Mouse (Mus musculus): ENCODE measurements around the gene Spta1. TPM values are rescaled to one million over a fixed set of nuclear protein-coding genes. Genes with fewer than 3 reads are reported as not detected.

The Spta1 gene
- total RNA-seq (2021): under 1 TPM; 0.39 to 0.83 TPM
- long read RNA-seq, experiment 1: 0 reads
- long read RNA-seq, experiment 2, partial matches to known transcripts: 0 of 1 reads
- long read RNA-seq, experiment 2, other reads (novel, unspliced or antisense): 1 of 1 reads

DNA sequence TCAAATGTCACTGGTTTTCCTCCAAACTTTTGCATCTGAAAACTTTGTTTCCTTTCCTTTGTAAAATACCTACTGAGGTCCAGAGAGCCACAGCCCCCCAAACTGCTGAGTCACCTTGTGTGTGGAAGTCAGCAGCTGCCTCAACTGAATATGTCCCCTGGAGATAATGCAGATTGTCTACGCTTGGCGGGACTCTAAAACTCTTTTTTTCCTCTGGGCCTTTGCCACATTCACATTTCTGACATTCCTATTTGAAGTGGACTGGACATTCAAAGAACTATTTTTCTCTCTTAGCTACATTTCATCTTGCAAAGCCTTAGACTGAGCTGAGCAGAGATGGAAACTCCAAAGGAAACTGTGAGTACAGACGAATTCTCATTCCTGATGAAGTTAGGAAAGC lies at the start of gene Spta1:
TSS of gene Spta1 (plus strand) at position 172 of the 400 bp plus-strand sequence.
- no peak for DNase-seq (ENCODE audit: low spot score in 2 of 2)

DNA sequence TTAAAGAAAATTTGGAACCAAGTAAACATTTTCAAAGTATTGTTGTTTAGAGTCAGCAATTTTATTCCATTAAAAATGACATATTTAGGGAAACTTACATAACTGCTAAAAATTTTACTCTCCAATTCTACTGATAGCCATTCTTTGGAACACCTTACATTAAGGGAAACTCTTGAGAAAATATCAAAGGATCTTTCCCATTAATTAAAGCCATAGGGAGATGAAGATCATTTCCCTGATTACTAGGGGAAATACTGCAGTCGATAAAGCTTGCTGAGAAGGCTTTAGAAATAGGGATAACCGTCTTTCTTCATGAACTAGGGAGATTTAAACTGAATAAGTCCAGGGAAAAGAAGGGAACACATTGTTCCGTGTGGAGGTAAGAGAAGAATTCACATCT lies 41.4 kb upstream of the Spta1 start, which contains the start of gene Olfr424:
TSS of gene Olfr424 (plus strand) at position 301 of the 400 bp plus-strand sequence.
- no peak for DNase-seq (ENCODE audit: low spot score in 2 of 2)

GRCm38 (mm10) chr1:174131999-174132398 lies 40.6 kb upstream of the Spta1 start:
- no peak for DNase-seq (ENCODE audit: low spot score in 2 of 2)

DNA sequence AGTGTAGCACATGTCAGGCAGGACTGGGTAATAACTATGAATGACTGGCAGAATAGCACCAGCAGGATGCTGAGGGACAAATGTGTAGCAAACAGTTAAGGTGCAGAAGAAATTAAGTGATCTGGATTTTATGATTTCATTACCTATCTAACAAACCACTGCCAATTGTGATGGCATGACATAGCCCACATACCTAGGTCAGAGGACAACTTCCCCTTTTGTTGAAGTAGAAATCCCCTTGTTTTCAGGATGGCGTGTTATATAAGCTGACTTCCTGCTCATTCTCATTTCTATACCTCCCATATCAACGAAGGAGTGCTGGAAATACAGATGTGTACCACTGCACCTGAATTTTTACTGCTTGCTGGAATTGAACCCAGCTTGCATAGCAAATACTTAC lies 31.2 kb upstream of the Spta1 start:
- DNase-seq (ENCODE audit: low spot score in 2 of 2): no peak

DNA sequence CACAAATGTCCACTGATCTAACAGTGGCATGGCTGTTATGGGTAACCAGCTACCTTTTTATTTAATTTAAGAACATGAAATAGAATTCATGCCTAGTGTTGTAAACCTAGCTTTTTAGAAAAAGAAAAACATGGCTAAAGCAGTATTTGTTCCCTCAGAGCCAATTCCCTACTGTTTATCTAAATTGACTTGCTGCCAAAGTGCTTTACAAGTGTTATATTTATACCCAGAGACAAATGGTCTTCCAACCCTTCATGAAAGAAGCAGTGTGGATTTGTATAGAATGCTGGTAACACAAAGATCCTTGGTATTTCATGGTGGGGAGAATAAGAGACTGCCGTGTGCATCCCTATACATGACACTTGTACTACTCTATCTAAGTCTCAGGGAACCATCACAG lies 25.9 kb upstream of the Spta1 start:
- DNase-seq (ENCODE audit: low spot score in 2 of 2): no peak

DNA sequence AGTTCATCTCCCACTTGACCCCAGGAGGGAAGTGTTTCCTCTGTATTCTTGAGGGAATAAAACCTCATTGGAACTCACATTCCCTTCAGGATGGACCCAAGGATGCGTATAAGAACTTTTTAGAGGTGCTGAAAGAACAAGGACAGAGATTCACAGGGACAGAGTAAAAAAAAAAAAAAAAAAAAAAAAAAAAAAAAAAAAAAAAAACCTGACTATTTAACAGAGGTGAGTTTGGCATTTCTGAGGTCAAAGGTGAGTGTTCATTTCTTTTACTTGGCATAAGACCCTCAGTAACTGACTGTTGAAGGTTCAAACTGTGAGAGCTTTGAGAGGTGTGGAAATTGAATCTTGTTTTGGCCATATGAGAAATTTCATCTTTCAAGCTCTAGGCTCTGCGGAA lies 23.3 kb upstream of the Spta1 start:
- no peak for DNase-seq (ENCODE audit: low spot score in 2 of 2)

- DNase-seq (ENCODE audit: low spot score in 2 of 2): no peak
Measured at GRCm38 (mm10) chr1:174155333-174155732, 17.2 kb upstream of the Spta1 start, which contains the start of gene Olfr420. Gene Olfr420, plus strand, starts transcription at chr1:174155633.

DNA sequence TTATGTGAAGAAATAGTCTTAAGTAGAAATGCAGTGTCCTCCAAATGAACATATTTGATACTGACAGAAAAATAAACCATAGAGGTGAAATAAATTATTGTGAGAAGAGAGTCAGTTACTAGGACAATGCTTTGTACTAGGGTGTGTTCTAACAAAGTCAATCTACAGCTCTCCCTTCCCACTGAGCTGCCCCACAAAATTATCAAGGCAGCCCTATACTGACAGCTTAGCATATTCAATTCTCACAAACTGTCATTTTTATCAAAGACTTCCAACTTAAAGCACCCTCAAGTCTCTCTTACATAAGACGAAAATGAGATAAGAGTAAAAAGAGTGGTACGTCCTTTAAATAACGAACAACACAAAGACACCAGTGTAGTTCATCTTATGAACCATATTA lies 15.0 kb upstream of the Spta1 start:
- DNase-seq (ENCODE audit: low spot score in 2 of 2): no peak

- no peak for DNase-seq (ENCODE audit: low spot score in 2 of 2)
Measured at GRCm38 (mm10) chr1:174158512-174158911, 14.1 kb upstream of the Spta1 start.

DNA sequence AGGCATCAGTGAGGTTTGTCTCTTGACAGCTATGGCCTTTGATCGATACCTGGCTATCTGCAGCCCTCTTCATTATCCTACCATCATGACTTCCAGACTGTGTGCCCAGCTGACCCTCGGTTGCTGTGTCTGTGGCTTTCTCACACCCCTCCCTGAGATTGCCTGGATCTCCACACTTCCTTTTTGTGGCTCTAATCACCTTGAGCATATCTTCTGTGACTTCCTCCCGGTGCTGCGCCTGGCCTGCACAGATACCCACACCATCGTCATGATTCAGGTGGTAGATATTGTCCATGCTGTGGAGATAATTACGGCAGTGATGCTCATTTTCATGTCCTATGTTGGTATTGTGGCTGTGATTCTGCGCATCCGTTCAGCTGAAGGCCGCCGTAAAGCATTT lies 13.5 kb upstream of the Spta1 start:
- no peak for DNase-seq (ENCODE audit: low spot score in 2 of 2)

DNA sequence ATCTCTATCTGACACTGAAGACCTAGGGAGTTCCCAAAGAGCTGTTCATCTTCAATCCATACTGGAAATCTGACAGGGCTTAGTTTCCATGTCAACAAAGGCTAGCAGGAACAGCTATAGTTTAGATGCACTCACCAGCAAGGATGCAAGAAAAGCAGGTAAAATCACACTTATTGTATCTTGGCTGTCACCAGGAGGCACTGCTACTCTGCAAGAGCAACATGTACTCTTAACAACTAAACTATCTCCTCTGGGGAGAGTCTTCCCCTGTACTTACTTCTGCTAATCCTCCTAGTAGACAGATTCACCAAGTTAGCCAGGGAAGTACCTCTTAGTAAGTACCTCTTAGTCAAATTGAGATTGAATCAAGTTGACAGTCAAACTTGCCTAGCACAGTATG lies 3.6 kb upstream of the Spta1 start:
- no peak for DNase-seq (ENCODE audit: low spot score in 2 of 2)

DNA sequence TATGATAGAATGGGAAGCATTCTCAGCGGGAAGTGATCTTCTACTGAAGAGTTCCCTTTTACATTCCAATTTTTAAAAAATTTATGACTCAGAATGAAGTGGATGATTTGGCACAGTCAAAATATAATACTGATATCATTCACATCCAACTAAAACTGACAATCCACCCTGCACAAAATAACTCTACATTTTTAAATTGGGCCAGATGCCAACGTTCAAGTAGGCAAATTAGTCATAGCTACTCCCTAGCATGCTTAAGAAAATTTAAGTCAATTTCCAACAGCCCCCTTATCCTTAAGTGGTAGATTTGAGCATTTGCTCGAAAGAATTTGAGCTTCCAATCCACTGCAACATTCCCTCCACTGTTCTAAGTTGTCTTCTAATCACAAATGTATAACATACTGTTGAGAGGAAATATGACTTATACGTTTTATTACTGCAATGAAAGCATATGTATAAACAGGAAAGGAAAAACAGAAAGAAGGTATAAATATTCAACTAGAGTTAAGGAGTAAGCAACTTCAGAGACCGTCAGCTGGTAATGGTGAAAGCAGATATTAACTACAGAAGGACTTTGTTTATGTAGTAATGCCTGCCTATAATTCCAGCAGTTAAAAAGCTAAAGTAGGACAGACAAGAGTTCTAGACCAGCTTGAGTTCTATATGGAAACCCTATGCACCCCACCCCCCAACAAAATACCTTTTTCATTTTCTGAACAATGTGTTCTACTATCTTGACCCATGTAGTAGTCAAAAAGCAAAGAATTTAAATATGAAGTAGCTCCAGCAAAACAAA lies 1.7 kb upstream of the Spta1 start:
- no peak for DNase-seq (ENCODE audit: low spot score in 2 of 2)

- DNase-seq (ENCODE audit: low spot score in 2 of 2): no peak
Measured at GRCm38 (mm10) chr1:174171537-174171936, 1.0 kb upstream of the Spta1 start.

DNA sequence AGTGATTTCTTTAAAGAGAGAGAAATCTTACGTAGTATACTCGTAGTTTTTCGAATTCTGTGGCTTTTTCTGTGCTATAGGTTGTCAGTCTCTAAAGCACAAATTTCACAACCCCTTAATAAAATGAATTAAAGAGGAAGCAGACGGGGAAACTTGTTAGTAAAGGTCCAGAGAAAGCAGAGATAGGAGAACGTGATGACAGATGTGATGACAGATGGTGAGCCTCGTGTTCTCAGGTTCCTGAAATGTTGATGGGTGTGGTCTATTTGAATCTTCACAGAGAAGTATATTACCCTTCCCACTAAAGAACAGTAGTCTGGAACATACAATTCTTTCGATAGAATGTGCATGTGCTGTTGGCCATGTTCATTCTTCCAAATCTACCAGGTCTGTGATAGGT lies 32.1 kb downstream of the Spta1 start:
- no peak for DNase-seq (ENCODE audit: low spot score in 2 of 2)

GRCm38 (mm10) chr1:174212286-174212685 lies 39.7 kb downstream of the Spta1 start:
- no peak for DNase-seq (ENCODE audit: low spot score in 2 of 2)

DNA sequence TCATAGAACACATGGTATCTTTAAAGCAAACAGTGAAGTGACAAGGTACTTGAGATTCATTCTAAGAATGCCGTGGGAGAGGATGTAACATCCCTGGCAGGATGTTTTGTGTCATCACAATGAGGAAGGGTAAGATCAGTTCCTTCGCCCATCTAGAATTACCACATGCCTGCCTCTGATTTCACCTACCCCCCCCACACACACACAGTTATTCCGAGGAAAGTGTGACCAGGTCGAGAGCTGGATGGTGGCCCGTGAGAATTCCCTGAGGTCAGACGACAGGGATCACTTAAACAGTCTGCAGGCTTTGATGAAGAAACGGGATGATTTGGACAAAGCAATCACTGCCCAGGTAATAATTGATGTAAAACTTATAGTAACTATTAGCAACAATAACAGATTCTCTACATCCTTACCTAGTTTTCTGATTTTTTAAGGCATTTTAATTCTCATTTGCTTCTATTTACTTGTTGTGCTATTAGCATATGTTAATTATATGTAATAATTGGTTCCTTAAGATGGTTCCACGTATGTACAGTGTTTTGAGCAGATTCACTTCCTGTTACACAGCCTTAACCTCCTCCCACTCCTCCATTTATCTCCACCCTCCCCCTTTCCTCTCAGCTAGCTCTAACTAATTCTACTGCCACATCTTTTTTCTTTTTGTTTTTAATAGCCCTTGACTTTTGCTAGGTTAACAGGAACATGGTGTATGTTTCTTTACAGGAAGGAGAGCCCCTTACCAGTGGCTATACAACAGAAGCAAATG lies 42.9 kb downstream of the Spta1 start:
- DNase-seq (ENCODE audit: low spot score in 2 of 2): no peak

DNA sequence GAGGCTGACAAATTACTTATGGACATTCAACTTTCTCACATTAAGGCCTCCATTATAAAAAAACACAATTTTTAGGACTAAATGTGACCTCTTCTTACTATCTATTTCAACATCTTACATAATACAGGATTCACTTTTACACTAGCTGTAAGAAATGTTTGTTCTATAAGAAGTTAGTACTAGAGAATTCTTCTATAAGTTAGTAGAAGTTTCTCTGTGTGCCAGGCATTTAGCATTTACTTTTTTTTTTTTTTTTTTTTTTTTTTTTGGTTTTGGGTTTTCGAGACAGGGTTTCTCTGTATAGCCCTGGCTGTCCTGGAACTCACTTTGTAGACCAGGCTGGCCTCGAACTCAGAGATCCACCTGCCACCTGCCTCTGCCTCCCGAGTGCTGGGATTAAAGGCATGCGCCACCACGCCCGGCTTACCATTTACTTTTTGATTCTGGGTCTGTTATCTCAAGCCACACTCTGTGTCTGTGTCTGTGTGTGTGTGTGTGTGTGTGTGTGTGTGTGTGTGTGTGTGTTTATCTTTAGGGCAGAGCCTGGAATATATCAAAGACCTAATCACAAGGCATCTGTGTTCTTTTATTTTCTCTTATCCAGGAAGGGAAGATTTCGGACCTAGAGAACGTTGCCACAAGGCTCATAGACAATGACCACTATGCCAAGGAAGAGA lies 44.1 kb downstream of the Spta1 start:
- no peak for DNase-seq (ENCODE audit: low spot score in 2 of 2)

GRCm38 (mm10) chr1:174239916-174240315 lies 67.3 kb downstream of the Spta1 start:
- DNase-seq (ENCODE audit: low spot score in 2 of 2): no peak

GRCm38 (mm10) chr1:174244621-174245020 lies 72.0 kb downstream of the Spta1 start:
- no peak for DNase-seq (ENCODE audit: low spot score in 2 of 2)

- DNase-seq (ENCODE audit: low spot score in 2 of 2): no peak
Measured at GRCm38 (mm10) chr1:174246080-174246479, 73.5 kb downstream of the Spta1 start.

GRCm38 (mm10) chr1:174247170-174247569 lies 74.6 kb downstream of the Spta1 start:
- no peak for DNase-seq (ENCODE audit: low spot score in 2 of 2)

DNA sequence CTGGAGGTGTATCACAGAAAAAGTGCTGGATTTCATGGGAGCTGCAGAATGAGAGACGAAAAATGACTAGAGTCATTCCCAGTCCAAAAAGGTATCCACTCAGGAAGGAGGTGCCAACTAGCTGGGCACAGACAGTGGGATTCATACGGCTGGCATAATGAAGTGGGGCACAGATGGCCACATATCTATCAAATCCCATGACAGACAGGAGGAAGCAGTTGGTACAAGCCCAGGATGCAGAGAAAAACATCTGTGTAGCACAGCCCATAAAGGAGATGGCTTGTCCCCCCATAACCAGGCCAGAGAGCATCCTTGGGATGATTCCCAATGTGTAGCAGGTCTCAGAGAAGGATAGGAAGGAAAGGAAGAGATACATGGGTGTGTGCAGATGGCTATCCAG lies 77.8 kb downstream of the Spta1 start:
- DNase-seq (ENCODE audit: low spot score in 2 of 2): no peak

Data from gastrocnemius, postnatal 4 days (tissue).